Mouse (Mus musculus): ENCODE measurements around the gene Tmem30c.

GRCm38 (mm10) chr16:57243858-57244248, 48.8 kb downstream of the Tmem30c start:
- TF ChIP-seq POLR2A (IDR thresholded peaks at IDR 0.05; ENCODE audit: insufficient read depth, low read length), result no peak
- TF ChIP-seq CTCF (IDR thresholded peaks at IDR 0.05; ENCODE audit: low read depth, low read length), result peak; percentile 71

All from ES-Bruce4 (cell line).